Mouse (Mus musculus) midbrain, embryonic 13.5 days (tissue): ENCODE data around the gene Idh2. TPM values are rescaled to one million over a fixed set of nuclear protein-coding genes. Genes with fewer than 3 reads are reported as not detected.

Experiments
- ATAC-seq: fragments of 200-750 bp; cut with Nextera tagmentation; 2 replicates; pipeline ENCODE4 v1.8.0; 2017; ENCODE audit warnings: mild to moderate bottlenecking, moderate TSS enrichment, moderate library complexity
- H3K27ac ChIP-seq: fragments of 300-500 bp; sonication (generic); 2 replicates; pipeline ENCODE4 v1.5.1; 2015; ENCODE audit warnings: inconsistent platforms, mild to moderate bottlenecking, moderate library complexity
- H3K27me3 ChIP-seq: fragments of 300-500 bp; sonication (generic); 2 replicates; pipeline ENCODE4 v1.6.1; 2015; ENCODE audit warnings: mild to moderate bottlenecking, inconsistent platforms
- H3K36me3 ChIP-seq: fragments of 300-500 bp; sonication (generic); 2 replicates; pipeline ENCODE4 v1.6.1; 2015; ENCODE audit warnings: mild to moderate bottlenecking, inconsistent platforms
- H3K4me1 ChIP-seq: fragments of 300-500 bp; sonication (generic); replicated peaks from 2 replicates; pipeline ENCODE4 v1.6.1; 2015; ENCODE audit warnings: inconsistent platforms
- H3K4me2 ChIP-seq: fragments of 300-500 bp; sonication (generic); replicated peaks from 2 replicates; pipeline ENCODE4 v1.6.1; 2015; ENCODE audit warnings: moderate library complexity, mild to moderate bottlenecking, inconsistent platforms
- H3K4me3 ChIP-seq: fragments of 300-500 bp; sonication (generic); replicated peaks from 2 replicates; pipeline ENCODE4 v1.5.1; 2015; ENCODE audit warnings: mild to moderate bottlenecking, inconsistent platforms
- H3K9ac ChIP-seq: fragments of 300-500 bp; sonication (generic); replicated peaks from 2 replicates; pipeline ENCODE4 v1.6.1; 2015; ENCODE audit warnings: mild to moderate bottlenecking, inconsistent platforms
- H3K9me3 ChIP-seq: fragments of 300-500 bp; sonication (generic); 2 replicates; pipeline ENCODE4 v1.6.1; 2016; ENCODE audit warnings: mild to moderate bottlenecking, inconsistent platforms
- WGBS: fragments of 180-500 bp; shearing (Covaris S2); methylation state at CpG from one replicate; pipeline ENCODE4 v1.1.7; 2015; 5-methylcytosine and 5-hydroxymethylcytosine counted together
- polyA plus RNA-seq: library from polyadenylated mRNA; unstranded; fragments of >200 nt; fragmentation: Nextera tagmentation; extraction: Ambion mirVana; gene quantifications from 2 replicates; pipeline ENCODE4 v1.2.1, GENCODE M21; 2015

Idh2 gene
- polyA plus RNA-seq, 1 experiment from 2014 or later, result 296 TPM

- Histone ChIP-seq H3K9ac (no peak overlapping the region), H3K9me3 (no peaks in the 10 kb centered on the region), H3K4me2 (no peak overlapping the region), H3K36me3 (no peaks in the 10 kb centered on the region), H3K27ac (no peak overlapping the region), H3K4me1 (peaks cover 12% of the 10 kb centered on the region), H3K27me3 (no peaks in the 10 kb centered on the region), H3K4me3 (no peak overlapping the region)
- no peak for ATAC-seq
- WGBS, result 79% methylated on average over 4 of the region's 4 CpGs
These were observed 4.0 kb upstream of the Idh2 start for GRCm38 (mm10) chr7:80119198-80119597.

- H3K4me2 ChIP-seq, result peak overlapping the region; percentile 87
- H3K36me3 ChIP-seq, result no peaks in the 10 kb centered on the region
- H3K27ac ChIP-seq, result 0 out of 2 replicates have a peak overlapping the region, but pooled peaks have one; percentile 94
- H3K4me3 ChIP-seq, result peak overlapping the region; percentile 80; the same call in 1 of the 2 replicates
- H3K9ac ChIP-seq, result peak overlapping the region; percentile 93; the same call in 1 of the 2 replicates
- H3K4me1 ChIP-seq, result peaks cover 42% of the 10 kb centered on the region
- 78% methylated on average over 2 of the region's 2 CpGs for WGBS
- H3K9me3 ChIP-seq, result no peaks in the 10 kb centered on the region
- no peaks in the 10 kb centered on the region for H3K27me3 ChIP-seq
- ATAC-seq, result no peak
These were observed 966 bp upstream of the Idh2 start for GRCm38 (mm10) chr7:80116158-80116557.

- H3K36me3 ChIP-seq, result peaks cover 6% of the 10 kb centered on the region
- ATAC-seq, result peak; percentile 85
- H3K4me1 ChIP-seq, result peaks cover 46% of the 10 kb centered on the region
- peak overlapping the region; percentile 94 for H3K27ac ChIP-seq
- H3K9me3 ChIP-seq, result no peaks in the 10 kb centered on the region
- peak overlapping the region; percentile 93 for H3K9ac ChIP-seq
- peak overlapping the region; percentile 87 for H3K4me2 ChIP-seq
- H3K27me3 ChIP-seq, result no peaks in the 10 kb centered on the region
- under 1% methylated on average over 50 of the region's 52 CpGs for WGBS
- peak overlapping the region; percentile 80 for H3K4me3 ChIP-seq
These were observed 555 bp downstream of the Idh2 start for GRCm38 (mm10) chr7:80114451-80115223.

- peak overlapping the region; percentile 87 for H3K4me2 ChIP-seq
- peaks cover 46% of the 10 kb centered on the region for H3K4me1 ChIP-seq
- no peaks in the 10 kb centered on the region for H3K9me3 ChIP-seq
- 0 out of 2 replicates have a peak, but pooled peaks have one; percentile 1 for ATAC-seq
- peaks cover 10% of the 10 kb centered on the region for H3K36me3 ChIP-seq
- H3K27ac ChIP-seq, result peak overlapping the region; percentile 94
- WGBS, result 3% methylated on average over 10 of the region's 10 CpGs
- peak overlapping the region; percentile 93 for H3K9ac ChIP-seq
- no peaks in the 10 kb centered on the region for H3K27me3 ChIP-seq
- H3K4me3 ChIP-seq, result peak overlapping the region; percentile 80
These were observed 1.2 kb downstream of the Idh2 start for GRCm38 (mm10) chr7:80113989-80114388.

- H3K9ac ChIP-seq, result no peak overlapping the region; the same call in 1 of the 2 replicates
- peaks cover 10% of the 10 kb centered on the region for H3K36me3 ChIP-seq
- no peaks in the 10 kb centered on the region for H3K27me3 ChIP-seq
- 0 out of 2 replicates have a peak overlapping the region, but pooled peaks have one; percentile 30 for H3K27ac ChIP-seq
- ATAC-seq, result no peak
- H3K9me3 ChIP-seq, result no peaks in the 10 kb centered on the region
- H3K4me2 ChIP-seq, result 0 out of 2 replicates have a peak overlapping the region, but pooled peaks have one; percentile 2
- WGBS, result 81% methylated on average over 9 of the region's 9 CpGs
- H3K4me1 ChIP-seq, result peaks cover 45% of the 10 kb centered on the region
- H3K4me3 ChIP-seq, result no peak overlapping the region
These were observed 3.8 kb downstream of the Idh2 start for GRCm38 (mm10) chr7:80111066-80112045.

- WGBS, result 100% methylated on average over 1 of the region's 1 CpGs
- Histone ChIP-seq H3K36me3 (peaks cover 28% of the 10 kb centered on the region), H3K4me2 (no peak overlapping the region), H3K27me3 (no peaks in the 10 kb centered on the region), H3K9me3 (no peaks in the 10 kb centered on the region), H3K4me3 (no peak overlapping the region), H3K9ac (no peak overlapping the region), H3K4me1 (peaks cover 7% of the 10 kb centered on the region), H3K27ac (no peak overlapping the region)
- ATAC-seq, result no peak
These were observed 8.8 kb downstream of the Idh2 start for GRCm38 (mm10) chr7:80106441-80106840.

- WGBS, result 93% methylated on average over 4 of the region's 4 CpGs
- H3K36me3 ChIP-seq, result peaks cover 34% of the 10 kb centered on the region
- H3K9me3 ChIP-seq, result no peaks in the 10 kb centered on the region
- no peak overlapping the region for H3K27ac ChIP-seq
- ATAC-seq, result no peak
- H3K4me2 ChIP-seq, result no peak overlapping the region
- no peak overlapping the region for H3K4me3 ChIP-seq
- H3K27me3 ChIP-seq, result no peaks in the 10 kb centered on the region
- H3K4me1 ChIP-seq, result peaks cover under 1% of the 10 kb centered on the region; the same call in 1 of the 2 replicates
- no peak overlapping the region for H3K9ac ChIP-seq
These were observed 9.4 kb downstream of the Idh2 start for GRCm38 (mm10) chr7:80105637-80106390.

GRCm38 (mm10) chr7:80103335-80103734 is 11.9 kb downstream of the Idh2 start:
- no peak overlapping the region for H3K27ac ChIP-seq
- no peak overlapping the region for H3K4me3 ChIP-seq
- H3K9ac ChIP-seq, result no peak overlapping the region
- H3K9me3 ChIP-seq, result no peaks in the 10 kb centered on the region
- peaks cover 48% of the 10 kb centered on the region for H3K36me3 ChIP-seq
- H3K4me1 ChIP-seq, result no peaks in the 10 kb centered on the region
- H3K4me2 ChIP-seq, result no peak overlapping the region
- no peak for ATAC-seq
- H3K27me3 ChIP-seq, result no peaks in the 10 kb centered on the region
- 92% methylated on average over 3 of the region's 3 CpGs for WGBS

- Histone ChIP-seq H3K9me3 (no peaks in the 10 kb centered on the region), H3K9ac (no peak overlapping the region), H3K27ac (no peak overlapping the region), H3K4me2 (no peak overlapping the region), H3K27me3 (no peaks in the 10 kb centered on the region), H3K36me3 (peaks cover 97% of the 10 kb centered on the region), H3K4me3 (no peak overlapping the region), H3K4me1 (no peaks in the 10 kb centered on the region)
- WGBS, result 97% methylated on average over 13 of the region's 13 CpGs
- ATAC-seq, result no peak
These were observed 16.7 kb downstream of the Idh2 start for GRCm38 (mm10) chr7:80098389-80098976.

- Histone ChIP-seq H3K4me1 (peaks cover 3% of the 10 kb centered on the region; the same call in 1 of the 2 replicates), H3K36me3 (peaks cover 99% of the 10 kb centered on the region), H3K9me3 (no peaks in the 10 kb centered on the region), H3K27ac (no peak overlapping the region), H3K4me3 (no peak overlapping the region), H3K9ac (no peak overlapping the region), H3K4me2 (no peak overlapping the region), H3K27me3 (no peaks in the 10 kb centered on the region)
- WGBS, result 93% methylated on average over 20 of the region's 20 CpGs
- ATAC-seq, result no peak
These were observed 19.4 kb downstream of the Idh2 start for GRCm38 (mm10) chr7:80095598-80096309.
